Mouse (Mus musculus): ENCODE results near the gene Ddc. TPM values are rescaled to one million over a fixed set of nuclear protein-coding genes. Genes with fewer than 3 reads are reported as not detected.

The Ddc gene
- polyA plus RNA-seq, 1 experiment from 2014 or later = 48.7 TPM

DNA sequence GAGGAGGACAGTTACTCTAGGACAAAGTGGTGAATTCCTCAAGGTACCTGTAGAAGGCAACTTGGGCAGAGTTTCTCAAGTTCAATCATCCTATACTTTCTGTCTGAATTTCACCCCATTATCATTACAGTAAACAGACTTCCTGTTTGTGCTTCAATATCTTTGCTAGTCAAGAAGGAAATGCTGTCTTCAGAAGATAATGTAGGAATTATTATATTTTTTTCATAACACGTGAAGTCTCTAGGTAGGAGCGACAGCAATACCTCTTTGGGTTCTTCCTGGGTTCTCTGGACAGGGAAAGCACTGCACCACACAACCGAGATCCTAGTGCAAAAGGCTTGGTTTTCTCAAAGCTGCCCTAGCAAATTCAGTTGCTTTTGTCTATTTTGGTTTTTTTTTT, 21.6 kb downstream of the Ddc start:
- H3K4me2 ChIP-seq (ENCODE audit: low read depth, low read length) = no peak overlapping the region
- 88% methylated on average over 3 of the region's 3 CpGs for WGBS
- H3K27ac ChIP-seq (ENCODE audit: low read length) = no peak overlapping the region
- no peak overlapping the region for H3K9ac ChIP-seq (ENCODE audit: low read length)
- peaks cover 39% of the 10 kb centered on the region for H3K4me1 ChIP-seq (ENCODE audit: control insufficient read depth, insufficient read depth, low read length)
- no peak overlapping the region for H3K4me3 ChIP-seq (replicated peaks; ENCODE audit: low read length)
- no peaks in the 10 kb centered on the region for H3K27me3 ChIP-seq (ENCODE audit: control insufficient read depth, insufficient read depth, low read length)
- H3K9me3 ChIP-seq (replicated peaks; ENCODE audit: control insufficient read depth, low read length) = no peaks in the 10 kb centered on the region
- no peaks in the 10 kb centered on the region for H3K36me3 ChIP-seq (ENCODE audit: control insufficient read depth, insufficient read depth, low read length)
- ATAC-seq (ENCODE audit: insufficient read depth, low FRiP score) = no peak

GRCm38 (mm10) chr11:11875230-11875629, 22.7 kb downstream of the Ddc start:
- no peaks in the 10 kb centered on the region for H3K36me3 ChIP-seq (ENCODE audit: control insufficient read depth, insufficient read depth, low read length)
- no peak for ATAC-seq (ENCODE audit: insufficient read depth, low FRiP score)
- H3K9me3 ChIP-seq (replicated peaks; ENCODE audit: control insufficient read depth, low read length) = no peaks in the 10 kb centered on the region
- H3K27ac ChIP-seq (ENCODE audit: low read length) = no peak overlapping the region
- no peak overlapping the region for H3K9ac ChIP-seq (ENCODE audit: low read length)
- no peak overlapping the region for H3K4me2 ChIP-seq (ENCODE audit: low read depth, low read length)
- no peak overlapping the region for H3K4me3 ChIP-seq (replicated peaks; ENCODE audit: low read length)
- WGBS = 83% methylated on average over 2 of the region's 2 CpGs
- H3K4me1 ChIP-seq (ENCODE audit: control insufficient read depth, insufficient read depth, low read length) = peaks cover 45% of the 10 kb centered on the region
- no peaks in the 10 kb centered on the region for H3K27me3 ChIP-seq (ENCODE audit: control insufficient read depth, insufficient read depth, low read length)

- H3K27ac ChIP-seq (ENCODE audit: low read length) = peak overlapping the region; percentile 88
- no peak overlapping the region for H3K4me2 ChIP-seq (ENCODE audit: low read depth, low read length)
- no peaks in the 10 kb centered on the region for H3K9me3 ChIP-seq (replicated peaks; ENCODE audit: control insufficient read depth, low read length)
- H3K4me3 ChIP-seq (replicated peaks; ENCODE audit: low read length) = no peak overlapping the region
- no peaks in the 10 kb centered on the region for H3K36me3 ChIP-seq (ENCODE audit: control insufficient read depth, insufficient read depth, low read length)
- H3K9ac ChIP-seq (ENCODE audit: low read length) = peak overlapping the region; percentile 47
- ATAC-seq (ENCODE audit: insufficient read depth, low FRiP score) = peak; percentile 82; the same call in 1 of the 2 replicates
- 40% methylated on average over 20 of the region's 20 CpGs for WGBS
- peaks cover 32% of the 10 kb centered on the region for H3K4me1 ChIP-seq (ENCODE audit: control insufficient read depth, insufficient read depth, low read length)
- no peaks in the 10 kb centered on the region for H3K27me3 ChIP-seq (ENCODE audit: control insufficient read depth, insufficient read depth, low read length)
Observed at GRCm38 (mm10) chr11:11873023-11873908, 24.7 kb downstream of the Ddc start.

DNA sequence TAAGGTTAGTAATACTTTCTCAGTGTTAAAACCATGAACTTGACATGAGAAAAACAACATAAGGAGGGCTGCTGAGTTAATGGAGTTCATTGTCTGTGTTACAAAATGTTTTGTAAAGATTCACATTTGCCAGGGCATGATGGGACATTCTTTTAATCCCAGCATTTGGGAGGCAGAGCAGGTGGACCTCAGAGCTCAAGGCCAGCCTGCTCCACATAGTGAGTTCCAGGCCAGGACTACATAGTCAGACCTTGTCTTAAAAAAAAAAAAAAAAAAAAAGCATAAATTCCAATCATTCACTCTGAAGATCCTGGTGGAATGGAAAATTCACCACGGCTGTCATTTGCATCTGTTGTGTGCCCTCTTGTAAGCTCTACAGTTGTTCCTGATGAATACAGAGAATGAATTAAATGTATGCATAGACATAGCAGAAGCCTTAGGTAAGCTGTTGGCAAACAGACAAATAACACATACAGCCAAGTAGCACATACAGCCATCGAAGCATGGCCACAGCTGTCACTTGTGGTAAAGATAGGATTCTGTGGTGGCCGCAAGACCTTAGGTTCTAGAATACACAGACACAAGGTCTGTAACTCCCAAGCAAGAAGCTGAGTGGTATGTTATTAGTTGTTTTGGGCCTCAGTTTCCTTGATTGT, 25.7 kb downstream of the Ddc start:
- Histone ChIP-seq H3K4me2 (ENCODE audit: low read depth, low read length) (no peak overlapping the region), H3K4me1 (ENCODE audit: control insufficient read depth, insufficient read depth, low read length) (peaks cover 31% of the 10 kb centered on the region), H3K27ac (ENCODE audit: low read length) (peak overlapping the region; percentile 88), H3K9ac (ENCODE audit: low read length) (0 out of 2 replicates have a peak overlapping the region, but pooled peaks have one; percentile 31), H3K9me3 (replicated peaks; ENCODE audit: control insufficient read depth, low read length) (no peaks in the 10 kb centered on the region), H3K4me3 (replicated peaks; ENCODE audit: low read length) (no peak overlapping the region), H3K27me3 (ENCODE audit: control insufficient read depth, insufficient read depth, low read length) (no peaks in the 10 kb centered on the region), H3K36me3 (ENCODE audit: control insufficient read depth, insufficient read depth, low read length) (no peaks in the 10 kb centered on the region)
- whole genome bisulfite sequencing = 53% methylated on average over 3 of the region's 3 CpGs
- no peak for ATAC-seq (ENCODE audit: insufficient read depth, low FRiP score)

DNA sequence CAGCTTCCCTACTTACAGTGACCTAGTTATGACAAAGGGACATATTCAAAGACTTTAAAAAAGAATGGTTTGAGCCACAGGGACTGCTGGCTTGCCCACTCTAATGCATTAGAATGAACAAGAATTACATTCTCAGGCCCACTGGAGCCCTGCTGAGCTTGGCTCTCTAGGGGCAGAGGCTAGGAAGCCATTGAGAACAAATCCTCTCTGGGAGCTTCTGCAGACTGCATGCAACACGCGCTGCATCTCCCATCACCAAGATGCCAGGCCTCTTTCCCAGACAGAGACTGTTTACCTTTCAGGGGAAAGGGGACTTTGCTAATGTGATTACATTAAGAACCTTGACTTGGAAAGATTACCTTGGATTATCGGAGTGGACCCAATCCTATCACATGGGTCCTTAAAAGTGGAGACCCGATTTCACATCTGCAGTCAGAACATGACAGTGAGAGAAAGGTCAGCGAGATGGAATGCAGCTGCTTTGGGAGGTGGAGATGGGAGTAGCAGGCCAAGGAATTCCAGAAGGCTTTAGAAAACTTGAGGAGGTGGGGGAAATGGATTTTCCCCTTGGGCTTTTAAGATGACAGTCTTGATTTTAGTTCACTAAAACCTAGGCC, 26.6 kb downstream of the Ddc start:
- Histone ChIP-seq H3K4me2 (ENCODE audit: low read depth, low read length) (no peak overlapping the region), H3K27me3 (ENCODE audit: control insufficient read depth, insufficient read depth, low read length) (no peaks in the 10 kb centered on the region), H3K36me3 (ENCODE audit: control insufficient read depth, insufficient read depth, low read length) (no peaks in the 10 kb centered on the region), H3K4me1 (ENCODE audit: control insufficient read depth, insufficient read depth, low read length) (peaks cover 31% of the 10 kb centered on the region), H3K9ac (ENCODE audit: low read length) (0 out of 2 replicates have a peak overlapping the region, but pooled peaks have one; percentile 17), H3K27ac (ENCODE audit: low read length) (peak overlapping the region; percentile 88), H3K9me3 (replicated peaks; ENCODE audit: control insufficient read depth, low read length) (no peaks in the 10 kb centered on the region), H3K4me3 (replicated peaks; ENCODE audit: low read length) (no peak overlapping the region)
- WGBS = 32% methylated on average over 5 of the region's 5 CpGs
- no peak for ATAC-seq (ENCODE audit: insufficient read depth, low FRiP score)

DNA sequence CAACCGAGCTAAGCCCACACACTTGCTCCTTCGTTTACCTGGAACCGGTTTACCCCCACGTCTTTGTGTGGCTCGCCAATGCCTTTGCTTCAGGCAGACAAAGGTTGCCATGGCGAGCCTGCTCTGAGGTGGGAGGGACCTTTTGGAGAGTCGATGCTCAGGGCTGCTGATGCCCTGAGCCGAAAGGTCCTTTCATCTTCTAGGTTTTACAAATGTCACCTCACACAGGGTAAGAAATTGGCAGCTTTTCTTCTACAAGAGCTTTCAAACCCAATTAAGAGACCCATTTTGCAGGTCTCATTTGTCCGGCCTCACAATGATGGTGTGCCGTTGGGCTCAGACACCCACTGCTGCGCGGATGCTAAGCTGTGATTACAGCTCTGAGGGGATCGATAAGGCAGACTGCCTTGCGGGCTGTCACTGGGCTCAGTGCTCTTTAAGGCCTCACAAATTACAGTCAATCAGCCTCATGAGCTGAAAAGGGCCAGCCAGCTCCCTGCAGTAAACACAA, 29.9 kb downstream of the Ddc start:
- WGBS = 16% methylated on average over 14 of the region's 14 CpGs
- peak overlapping the region; percentile 47; the same call in 1 of the 2 replicates for H3K9ac ChIP-seq (ENCODE audit: low read length)
- no peak for ATAC-seq (ENCODE audit: insufficient read depth, low FRiP score)

DNA sequence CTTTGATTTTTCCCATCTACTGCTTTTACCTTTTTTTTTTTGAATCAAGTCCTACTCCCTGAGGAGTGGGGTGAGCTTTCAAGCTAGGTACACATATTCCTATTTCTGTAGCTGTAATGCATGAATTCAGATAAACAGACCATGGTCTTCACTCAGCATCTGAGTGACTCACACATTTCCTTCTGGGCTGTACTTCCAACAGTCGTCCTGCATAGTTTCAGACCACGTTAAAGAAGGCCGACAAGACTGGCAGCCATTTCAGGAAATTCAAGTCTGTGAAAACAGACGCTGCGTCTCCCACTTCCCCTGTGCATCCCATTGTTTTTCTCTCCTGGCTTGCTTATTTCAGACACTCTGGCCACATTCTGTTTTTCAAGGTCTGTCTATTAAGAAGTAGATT, 31.2 kb downstream of the Ddc start:
- Histone ChIP-seq H3K27me3 (ENCODE audit: control insufficient read depth, insufficient read depth, low read length) (no peaks in the 10 kb centered on the region), H3K4me2 (ENCODE audit: low read depth, low read length) (no peak overlapping the region), H3K36me3 (ENCODE audit: control insufficient read depth, insufficient read depth, low read length) (no peaks in the 10 kb centered on the region), H3K4me1 (ENCODE audit: control insufficient read depth, insufficient read depth, low read length) (peaks cover 24% of the 10 kb centered on the region; the same call in 1 of the 2 replicates), H3K9me3 (replicated peaks; ENCODE audit: control insufficient read depth, low read length) (no peaks in the 10 kb centered on the region), H3K9ac (ENCODE audit: low read length) (no peak overlapping the region), H3K4me3 (replicated peaks; ENCODE audit: low read length) (no peak overlapping the region), H3K27ac (ENCODE audit: low read length) (peak overlapping the region; percentile 22)
- 55% methylated on average over 5 of the region's 5 CpGs for WGBS
- no peak for ATAC-seq (ENCODE audit: insufficient read depth, low FRiP score)

More for the DNA sequence above, 29.9 kb downstream of the Ddc start:
- Histone ChIP-seq H3K4me3 (replicated peaks; ENCODE audit: low read length) (no peak overlapping the region), H3K27ac (ENCODE audit: low read length) (peak overlapping the region; percentile 65), H3K9me3 (replicated peaks; ENCODE audit: control insufficient read depth, low read length) (no peaks in the 10 kb centered on the region), H3K4me1 (ENCODE audit: control insufficient read depth, insufficient read depth, low read length) (peaks cover 30% of the 10 kb centered on the region; the same call in 1 of the 2 replicates), H3K27me3 (ENCODE audit: control insufficient read depth, insufficient read depth, low read length) (no peaks in the 10 kb centered on the region), H3K36me3 (ENCODE audit: control insufficient read depth, insufficient read depth, low read length) (no peaks in the 10 kb centered on the region), H3K4me2 (ENCODE audit: low read depth, low read length) (no peak overlapping the region)

DNA sequence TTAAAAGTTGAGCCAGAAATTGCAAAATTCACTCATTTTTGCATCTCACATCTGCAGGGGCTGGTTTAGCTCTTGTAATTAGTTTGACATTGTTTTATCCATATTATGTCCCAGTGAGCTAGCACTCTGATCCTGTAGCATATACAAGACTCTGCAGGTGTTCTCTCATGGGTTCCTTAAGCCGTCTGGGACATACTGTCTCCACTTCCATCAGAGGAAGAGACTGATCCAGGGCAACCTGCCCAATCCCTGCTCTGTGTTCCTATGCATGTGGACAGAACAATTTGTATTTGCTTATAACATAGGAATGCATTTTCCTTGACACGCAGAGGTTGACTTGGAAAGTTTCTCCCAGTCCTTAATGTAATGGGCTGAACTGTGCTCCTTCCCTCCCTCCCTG, 32.8 kb downstream of the Ddc start:
- no peaks in the 10 kb centered on the region for H3K36me3 ChIP-seq (ENCODE audit: control insufficient read depth, insufficient read depth, low read length)
- peak; percentile 91 for ATAC-seq (ENCODE audit: insufficient read depth, low FRiP score)
- H3K4me2 ChIP-seq (ENCODE audit: low read depth, low read length) = no peak overlapping the region
- no peaks in the 10 kb centered on the region for H3K9me3 ChIP-seq (replicated peaks; ENCODE audit: control insufficient read depth, low read length)
- WGBS = 35% methylated on average over 2 of the region's 2 CpGs
- no peak overlapping the region for H3K4me3 ChIP-seq (replicated peaks; ENCODE audit: low read length)
- peak overlapping the region; percentile 96 for H3K27ac ChIP-seq (ENCODE audit: low read length)
- H3K27me3 ChIP-seq (ENCODE audit: control insufficient read depth, insufficient read depth, low read length) = no peaks in the 10 kb centered on the region
- H3K4me1 ChIP-seq (ENCODE audit: control insufficient read depth, insufficient read depth, low read length) = peaks cover 16% of the 10 kb centered on the region; the same call in 1 of the 2 replicates
- no peak overlapping the region for H3K9ac ChIP-seq (ENCODE audit: low read length)

All from stomach, embryonic 16.5 days (tissue).